Mouse (Mus musculus) thymus, adult 2 months (tissue): ENCODE measurements around the gene Naif1.

ENCODE experiments used
- CTCF ChIP-seq: fragments of 200-500 bp; IDR thresholded peaks from 2 replicates; pipeline ENCODE4 v1.5.1; 2012; ENCODE audit warnings: mild to moderate bottlenecking, control low read depth, low read length, moderate library complexity, borderline replicate concordance; ENCODE audit not compliant: control insufficient read depth, poor library complexity, insufficient read depth; ENCODE audit errors: extremely low read depth
- POLR2A ChIP-seq: fragments of 200-500 bp; IDR thresholded peaks from 2 replicates; pipeline ENCODE4 v1.6.1; 2012; ENCODE audit warnings: mild to moderate bottlenecking, low read length, control low read depth, moderate library complexity; ENCODE audit not compliant: control insufficient read depth, poor library complexity, insufficient read depth; ENCODE audit errors: extremely low read depth

GRCm38 (mm10) chr2:32505536-32505935, 55.3 kb downstream of the Naif1 start:
- TF ChIP-seq CTCF (no peak), POLR2A (no peak)
